Mouse (Mus musculus): ENCODE data around the gene Bax. TPM values are rescaled to one million over a fixed set of nuclear protein-coding genes. Genes with fewer than 3 reads are reported as not detected.

The Bax gene
- polyA plus RNA-seq, 1 experiment from 2014 or later: 242 TPM

GRCm38 (mm10) chr7:45451344-45451982 lies 15.2 kb downstream of the Bax start:
- H3K9ac ChIP-seq (ENCODE audit: low read depth, low read length): peak overlapping the region; percentile 20; the same call in 1 of the 2 replicates
- ATAC-seq: peak; percentile 72
- no peak overlapping the region for H3K4me2 ChIP-seq (ENCODE audit: low read length)
- H3K4me1 ChIP-seq (ENCODE audit: control insufficient read depth, insufficient read depth, low read depth, low read length): peaks cover 4% of the 10 kb centered on the region
- 55% methylated on average over 23 of the region's 23 CpGs for WGBS
- H3K9me3 ChIP-seq (ENCODE audit: control insufficient read depth, low read length): no peaks in the 10 kb centered on the region
- H3K36me3 ChIP-seq (ENCODE audit: control insufficient read depth, insufficient read depth, low read length): peaks cover 15% of the 10 kb centered on the region
- no peak overlapping the region for H3K4me3 ChIP-seq (ENCODE audit: low read length)
- H3K27ac ChIP-seq (ENCODE audit: low read depth, low read length): no peak overlapping the region
- H3K27me3 ChIP-seq (replicated peaks; ENCODE audit: control insufficient read depth, insufficient read depth, low read length): no peaks in the 10 kb centered on the region

- H3K27ac ChIP-seq (ENCODE audit: low read depth, low read length): no peak overlapping the region
- H3K4me2 ChIP-seq (ENCODE audit: low read length): no peak overlapping the region
- no peaks in the 10 kb centered on the region for H3K9me3 ChIP-seq (ENCODE audit: control insufficient read depth, low read length)
- no peak for ATAC-seq
- H3K9ac ChIP-seq (ENCODE audit: low read depth, low read length): no peak overlapping the region
- 100% methylated on average over 1 of the region's 1 CpGs for WGBS
- peaks cover 14% of the 10 kb centered on the region for H3K36me3 ChIP-seq (ENCODE audit: control insufficient read depth, insufficient read depth, low read length)
- H3K27me3 ChIP-seq (replicated peaks; ENCODE audit: control insufficient read depth, insufficient read depth, low read length): no peaks in the 10 kb centered on the region
- no peaks in the 10 kb centered on the region for H3K4me1 ChIP-seq (ENCODE audit: control insufficient read depth, insufficient read depth, low read depth, low read length)
- H3K4me3 ChIP-seq (ENCODE audit: low read length): no peak overlapping the region
Observed at GRCm38 (mm10) chr7:45449974-45450373, 16.7 kb downstream of the Bax start.

- H3K36me3 ChIP-seq (ENCODE audit: control insufficient read depth, insufficient read depth, low read length): peaks cover 17% of the 10 kb centered on the region
- no peaks in the 10 kb centered on the region for H3K4me1 ChIP-seq (ENCODE audit: control insufficient read depth, insufficient read depth, low read depth, low read length)
- H3K27ac ChIP-seq (ENCODE audit: low read depth, low read length): no peak overlapping the region
- H3K4me3 ChIP-seq (ENCODE audit: low read length): no peak overlapping the region
- WGBS: 46% methylated on average over 11 of the region's 11 CpGs
- no peak overlapping the region for H3K4me2 ChIP-seq (ENCODE audit: low read length)
- no peaks in the 10 kb centered on the region for H3K27me3 ChIP-seq (replicated peaks; ENCODE audit: control insufficient read depth, insufficient read depth, low read length)
- ATAC-seq: no peak
- H3K9ac ChIP-seq (ENCODE audit: low read depth, low read length): no peak overlapping the region
- no peaks in the 10 kb centered on the region for H3K9me3 ChIP-seq (ENCODE audit: control insufficient read depth, low read length)
Observed at GRCm38 (mm10) chr7:45447325-45447990, 19.2 kb downstream of the Bax start.

DNA sequence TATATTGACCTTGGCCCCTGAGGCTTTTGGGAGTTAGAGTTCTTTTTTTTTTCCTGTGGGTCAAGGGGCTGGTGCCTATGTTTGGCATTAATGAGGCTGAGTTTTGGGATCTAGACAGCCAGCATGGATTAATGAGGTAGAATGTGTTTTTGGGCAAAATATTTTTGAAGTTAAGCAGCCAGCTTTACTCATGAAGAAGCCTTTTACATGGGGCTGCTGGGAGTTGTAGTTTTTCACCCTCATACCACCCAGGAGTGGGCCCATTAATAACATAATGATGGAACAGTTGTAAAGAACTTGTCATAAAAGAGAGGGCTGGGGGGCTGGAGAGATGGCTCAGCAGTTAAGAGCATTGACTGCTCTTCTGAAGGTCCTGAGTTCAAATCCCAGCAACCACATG lies 20.1 kb downstream of the Bax start:
- Histone ChIP-seq H3K9ac (ENCODE audit: low read depth, low read length) (no peak overlapping the region), H3K4me1 (ENCODE audit: control insufficient read depth, insufficient read depth, low read depth, low read length) (no peaks in the 10 kb centered on the region), H3K4me2 (ENCODE audit: low read length) (no peak overlapping the region), H3K4me3 (ENCODE audit: low read length) (no peak overlapping the region), H3K27ac (ENCODE audit: low read depth, low read length) (no peak overlapping the region), H3K27me3 (replicated peaks; ENCODE audit: control insufficient read depth, insufficient read depth, low read length) (no peaks in the 10 kb centered on the region), H3K36me3 (ENCODE audit: control insufficient read depth, insufficient read depth, low read length) (peaks cover 16% of the 10 kb centered on the region), H3K9me3 (ENCODE audit: control insufficient read depth, low read length) (no peaks in the 10 kb centered on the region)
- ATAC-seq: no peak

DNA sequence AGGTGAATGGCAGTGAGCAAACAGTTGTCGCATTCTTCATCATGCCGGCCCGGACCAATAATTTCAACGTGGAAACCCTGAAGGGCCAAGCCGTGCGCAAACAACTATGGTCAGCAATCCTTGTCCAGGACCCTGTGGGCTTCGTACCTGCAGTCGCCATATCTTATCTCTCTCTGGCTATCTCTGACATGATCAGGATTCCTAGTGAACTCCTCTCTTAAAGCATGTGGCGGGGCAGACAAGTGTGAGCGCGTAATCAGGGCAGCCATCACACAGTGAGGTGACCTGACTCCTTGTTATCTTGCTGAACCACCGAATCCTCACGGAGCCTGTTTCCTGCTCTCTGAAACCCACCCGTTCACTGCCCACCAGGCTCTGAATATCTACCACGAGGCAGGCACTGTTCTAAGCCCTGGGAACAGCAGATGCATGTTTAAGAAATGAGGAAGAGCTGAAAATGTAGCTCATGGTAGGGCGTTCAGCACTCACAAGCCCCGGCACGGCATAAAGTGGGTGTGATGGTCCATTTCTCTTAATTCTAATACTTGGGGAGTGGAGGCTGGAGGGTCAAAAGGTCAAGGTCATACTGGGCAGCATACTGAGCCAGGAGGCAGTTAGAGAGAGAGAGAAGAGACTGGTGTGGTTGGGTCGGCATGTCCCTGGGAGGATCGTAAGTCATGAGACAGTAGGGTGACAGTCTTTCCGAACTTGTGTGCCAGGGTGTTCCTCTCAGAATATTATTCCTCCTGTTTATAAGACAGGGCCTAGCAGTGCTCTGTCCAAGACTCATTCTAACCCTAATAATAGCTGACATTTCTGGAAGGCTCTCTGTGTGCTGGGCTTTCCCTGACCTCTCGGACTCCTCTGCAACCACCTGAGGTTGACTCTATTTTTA lies 22.9 kb downstream of the Bax start:
- no peak overlapping the region for H3K9ac ChIP-seq (ENCODE audit: low read depth, low read length)
- peaks cover 27% of the 10 kb centered on the region for H3K36me3 ChIP-seq (ENCODE audit: control insufficient read depth, insufficient read depth, low read length)
- WGBS: 91% methylated on average over 22 of the region's 22 CpGs
- H3K27ac ChIP-seq (ENCODE audit: low read depth, low read length): no peak overlapping the region
- ATAC-seq: no peak
- no peaks in the 10 kb centered on the region for H3K4me1 ChIP-seq (ENCODE audit: control insufficient read depth, insufficient read depth, low read depth, low read length)
- no peak overlapping the region for H3K4me3 ChIP-seq (ENCODE audit: low read length)
- H3K27me3 ChIP-seq (replicated peaks; ENCODE audit: control insufficient read depth, insufficient read depth, low read length): no peaks in the 10 kb centered on the region
- H3K4me2 ChIP-seq (ENCODE audit: low read length): no peak overlapping the region
- no peaks in the 10 kb centered on the region for H3K9me3 ChIP-seq (ENCODE audit: control insufficient read depth, low read length)

DNA sequence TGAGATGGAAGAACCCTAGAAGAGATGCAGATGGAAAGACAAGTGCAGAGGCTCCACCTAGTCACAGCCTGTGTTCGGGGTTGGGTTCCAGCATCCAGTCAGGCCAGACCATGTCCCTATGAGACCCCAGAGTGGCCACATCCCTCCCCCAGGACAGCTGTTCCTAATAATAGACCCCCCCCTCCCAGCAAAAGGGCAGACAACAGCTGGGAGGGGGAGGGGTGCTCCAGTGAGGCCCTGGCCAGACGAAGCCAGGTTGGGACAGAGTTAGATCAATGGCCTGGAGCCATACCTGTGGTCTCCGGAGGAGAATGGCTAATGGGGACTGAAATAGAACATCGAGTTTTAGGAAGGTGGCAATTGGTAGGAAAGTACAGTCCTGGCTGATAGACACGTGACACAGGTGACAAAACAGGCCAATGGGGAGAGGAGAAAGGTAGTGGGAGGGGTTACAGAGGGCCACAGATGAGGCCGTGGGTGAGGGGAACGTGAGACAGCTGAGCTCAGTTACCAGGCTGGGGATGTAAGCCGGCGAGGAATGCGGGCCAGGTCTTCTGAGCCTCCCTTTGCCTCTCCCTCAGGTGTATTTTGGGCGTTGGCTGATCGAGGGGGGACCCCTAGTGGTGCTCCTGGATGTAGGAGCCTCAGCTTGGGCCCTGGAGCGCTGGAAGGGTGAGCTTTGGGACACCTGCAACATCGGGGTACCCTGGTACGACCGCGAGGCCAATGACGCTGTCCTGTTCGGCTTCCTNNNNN lies 29.0 kb downstream of the Bax start, which contains the start of gene Ruvbl2:
Gene Ruvbl2, minus strand, starts transcription at position 576 of the 756 bp plus-strand sequence.
- H3K27me3 ChIP-seq (replicated peaks; ENCODE audit: control insufficient read depth, insufficient read depth, low read length): no peaks in the 10 kb centered on the region
- H3K9me3 ChIP-seq (ENCODE audit: control insufficient read depth, low read length): no peaks in the 10 kb centered on the region
- peak within 1 kb of the TSS; percentile 36; the same call in 1 of the 2 replicates for H3K9ac ChIP-seq (ENCODE audit: low read depth, low read length)
- no peak for ATAC-seq
- no peak within 1 kb of the TSS for H3K27ac ChIP-seq (ENCODE audit: low read depth, low read length)
- H3K36me3 ChIP-seq (ENCODE audit: control insufficient read depth, insufficient read depth, low read length): peaks cover 15% of the 10 kb centered on the region
- H3K4me1 ChIP-seq (ENCODE audit: control insufficient read depth, insufficient read depth, low read depth, low read length): peaks cover 37% of the 10 kb centered on the region
- H3K4me2 ChIP-seq (ENCODE audit: low read length): peak within 1 kb of the TSS; percentile 18; the same call in 1 of the 2 replicates
- WGBS: 24% methylated on average over 19 of the region's 19 CpGs
- peak within 1 kb of the TSS; percentile 13; the same call in 1 of the 2 replicates for H3K4me3 ChIP-seq (ENCODE audit: low read length)

- no peak overlapping the region for H3K27ac ChIP-seq (ENCODE audit: low read depth, low read length)
- H3K27me3 ChIP-seq (replicated peaks; ENCODE audit: control insufficient read depth, insufficient read depth, low read length): no peaks in the 10 kb centered on the region
- 26% methylated on average over 6 of the region's 6 CpGs for WGBS
- no peak overlapping the region for H3K9ac ChIP-seq (ENCODE audit: low read depth, low read length)
- peaks cover 39% of the 10 kb centered on the region for H3K4me1 ChIP-seq (ENCODE audit: control insufficient read depth, insufficient read depth, low read depth, low read length)
- no peak for ATAC-seq
- H3K36me3 ChIP-seq (ENCODE audit: control insufficient read depth, insufficient read depth, low read length): peaks cover 12% of the 10 kb centered on the region
- H3K4me2 ChIP-seq (ENCODE audit: low read length): no peak overlapping the region
- no peak overlapping the region for H3K4me3 ChIP-seq (ENCODE audit: low read length)
- H3K9me3 ChIP-seq (ENCODE audit: control insufficient read depth, low read length): no peaks in the 10 kb centered on the region
Observed at GRCm38 (mm10) chr7:45437046-45437445, 29.7 kb downstream of the Bax start.

GRCm38 (mm10) chr7:45436444-45436843 lies 30.3 kb downstream of the Bax start:
- no peak for ATAC-seq
- H3K9ac ChIP-seq (ENCODE audit: low read depth, low read length): no peak overlapping the region
- no peak overlapping the region for H3K4me3 ChIP-seq (ENCODE audit: low read length)
- peaks cover 9% of the 10 kb centered on the region for H3K36me3 ChIP-seq (ENCODE audit: control insufficient read depth, insufficient read depth, low read length)
- WGBS: 93% methylated on average over 5 of the region's 5 CpGs
- H3K4me2 ChIP-seq (ENCODE audit: low read length): no peak overlapping the region; the same call in 1 of the 2 replicates
- H3K27me3 ChIP-seq (replicated peaks; ENCODE audit: control insufficient read depth, insufficient read depth, low read length): no peaks in the 10 kb centered on the region
- H3K4me1 ChIP-seq (ENCODE audit: control insufficient read depth, insufficient read depth, low read depth, low read length): peaks cover 39% of the 10 kb centered on the region
- no peaks in the 10 kb centered on the region for H3K9me3 ChIP-seq (ENCODE audit: control insufficient read depth, low read length)
- H3K27ac ChIP-seq (ENCODE audit: low read depth, low read length): no peak overlapping the region

All from hindbrain, embryonic 16.5 days (tissue).